Mouse (Mus musculus): ENCODE results near the gene Tmem43. TPM values are rescaled to one million over a fixed set of nuclear protein-coding genes. Genes with fewer than 3 reads are reported as not detected.
"Not testable (repeated sequence)": the region's sequence is repeated elsewhere in the genome, so short reads cannot be mapped to it uniquely, and the experiment has no call there.

The Tmem43 gene
- polyA plus RNA-seq, 1 experiment from 2014 or later: 50.4 TPM

DNA sequence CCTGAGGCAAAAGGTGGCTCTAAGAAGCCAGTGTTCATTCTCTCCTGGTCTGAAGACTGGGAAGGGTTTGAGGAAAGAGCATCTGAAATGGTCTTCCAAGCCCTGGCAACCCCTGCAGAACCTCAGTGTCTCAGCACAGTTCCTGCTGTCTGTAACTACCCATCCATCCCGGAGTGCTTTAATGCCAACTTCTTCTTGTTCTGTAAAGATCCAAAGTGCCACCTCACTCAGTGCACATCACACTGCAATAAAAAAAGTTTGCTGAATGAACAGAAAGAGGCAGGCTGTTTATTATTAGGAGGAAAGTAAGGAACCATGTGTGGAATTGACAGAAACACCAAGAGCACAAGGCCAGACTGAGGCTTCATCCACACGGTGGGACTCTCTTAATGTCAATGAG, 2.8 kb upstream of the Tmem43 start:
- Histone ChIP-seq H3K9ac (no peak overlapping the region), H3K27me3 (no peaks in the 10 kb centered on the region), H3K27ac (replicated peaks) (no peak overlapping the region), H3K9me3 (no peaks in the 10 kb centered on the region), H3K4me2 (no peak overlapping the region), H3K36me3 (peaks cover 18% of the 10 kb centered on the region), H3K4me1 (replicated peaks) (peaks cover 30% of the 10 kb centered on the region), H3K4me3 (no peak overlapping the region)
- WGBS: 84% methylated on average over 2 of the region's 2 CpGs
- ATAC-seq (ENCODE audit: low FRiP score, low read depth): no peak

DNA sequence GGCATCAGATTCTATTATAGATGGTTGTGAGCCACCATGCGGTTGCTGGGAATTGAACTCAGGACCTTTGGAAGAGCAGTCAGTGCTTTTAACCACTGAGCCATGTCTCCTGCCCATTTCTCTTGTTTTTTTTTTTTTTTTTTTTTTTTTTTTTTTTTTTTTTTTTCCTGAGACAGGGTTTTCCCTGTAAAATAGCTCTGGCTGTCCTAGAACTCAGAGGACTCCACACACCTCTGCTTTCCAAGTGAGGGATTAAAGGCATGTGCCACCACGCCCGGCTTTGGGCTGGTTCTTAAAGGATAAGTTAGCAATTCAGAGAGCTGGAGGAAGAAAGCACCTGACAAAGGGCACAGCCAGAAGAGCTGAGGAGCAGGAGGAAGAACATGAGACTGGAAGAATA, 2.1 kb upstream of the Tmem43 start:
- not testable (repeated sequence) for H3K4me3 ChIP-seq; H3K27me3 ChIP-seq; H3K27ac ChIP-seq (replicated peaks); H3K9ac ChIP-seq; H3K9me3 ChIP-seq; ATAC-seq (ENCODE audit: low FRiP score, low read depth)
- WGBS: 94% methylated on average over 3 of the region's 3 CpGs
- H3K4me1 ChIP-seq (replicated peaks): peaks cover 30% of the 10 kb centered on the region
- peaks cover 13% of the 10 kb centered on the region for H3K36me3 ChIP-seq
- H3K4me2 ChIP-seq: peak overlapping the region; percentile 62; the same call in 1 of the 2 replicates

DNA sequence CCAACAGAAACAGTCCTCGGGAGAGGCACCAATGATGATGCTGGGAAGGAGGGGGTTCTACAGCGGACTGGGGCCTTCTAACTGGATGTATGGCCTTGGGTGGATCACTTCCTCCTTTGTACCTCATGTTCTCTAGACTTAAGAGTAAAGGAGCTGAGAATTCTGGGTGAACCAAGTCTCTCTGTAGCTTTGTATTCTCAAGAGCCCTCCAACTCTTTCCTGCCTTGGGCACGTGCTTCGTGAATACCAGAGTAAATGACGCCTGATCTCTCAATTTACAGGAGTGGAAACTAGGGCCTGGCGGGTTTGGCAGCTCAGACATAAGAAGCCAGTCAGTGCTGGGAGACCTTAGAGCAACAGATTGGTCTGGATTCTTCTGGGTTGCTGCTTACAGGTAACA, 1.2 kb upstream of the Tmem43 start:
- Histone ChIP-seq H3K36me3 (peaks cover 8% of the 10 kb centered on the region), H3K9me3 (no peaks in the 10 kb centered on the region), H3K27ac (replicated peaks) (peak overlapping the region; percentile 80; the same call in 1 of the 2 replicates), H3K9ac (peak overlapping the region; percentile 73), H3K4me2 (peak overlapping the region; percentile 62), H3K4me1 (replicated peaks) (peaks cover 30% of the 10 kb centered on the region), H3K27me3 (no peaks in the 10 kb centered on the region), H3K4me3 (peak overlapping the region; percentile 77)
- 41% methylated on average over 6 of the region's 6 CpGs for WGBS
- no peak for ATAC-seq (ENCODE audit: low FRiP score, low read depth)

DNA sequence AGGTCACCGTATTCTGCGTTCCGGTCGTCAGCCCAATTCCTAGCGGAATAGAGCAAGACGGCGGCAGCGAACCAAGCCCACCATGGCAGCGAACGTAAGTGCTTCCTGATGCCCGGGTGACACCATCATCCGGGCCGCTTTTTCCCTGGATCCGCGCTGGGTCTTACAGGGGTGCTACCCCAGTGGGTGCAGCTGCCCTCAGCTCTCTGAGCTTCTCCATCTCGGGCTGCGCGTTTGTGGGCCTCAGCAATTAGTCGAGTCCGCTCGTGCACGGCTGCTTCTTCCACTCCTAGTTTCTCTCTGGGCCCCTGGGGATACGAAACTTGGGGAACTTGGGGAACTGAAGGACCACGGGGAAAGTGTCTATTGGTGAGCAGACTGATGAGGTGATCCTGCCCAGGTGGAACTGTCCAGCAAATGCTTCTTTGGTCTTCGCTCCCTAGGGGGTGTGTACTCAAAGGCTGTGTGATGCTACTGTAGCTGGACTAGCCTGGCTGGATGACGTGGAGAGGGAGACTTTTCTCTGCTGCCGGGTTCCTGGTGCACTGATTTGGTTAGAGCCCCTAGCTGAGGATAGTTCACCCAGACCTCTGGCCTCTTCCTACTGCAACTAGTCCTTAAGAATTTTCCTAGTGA, 420 bp downstream of the Tmem43 start:
- H3K4me2 ChIP-seq: peak overlapping the region; percentile 82
- peak; percentile 45 for ATAC-seq (ENCODE audit: low FRiP score, low read depth)
- WGBS: under 1% methylated on average over 27 of the region's 27 CpGs
- H3K27me3 ChIP-seq: no peaks in the 10 kb centered on the region
- no peaks in the 10 kb centered on the region for H3K9me3 ChIP-seq
- H3K9ac ChIP-seq: peak overlapping the region; percentile 74
- peak overlapping the region; percentile 77 for H3K4me3 ChIP-seq
- H3K36me3 ChIP-seq: peaks cover 21% of the 10 kb centered on the region
- peaks cover 30% of the 10 kb centered on the region for H3K4me1 ChIP-seq (replicated peaks)
- H3K27ac ChIP-seq (replicated peaks): peak overlapping the region; percentile 66

DNA sequence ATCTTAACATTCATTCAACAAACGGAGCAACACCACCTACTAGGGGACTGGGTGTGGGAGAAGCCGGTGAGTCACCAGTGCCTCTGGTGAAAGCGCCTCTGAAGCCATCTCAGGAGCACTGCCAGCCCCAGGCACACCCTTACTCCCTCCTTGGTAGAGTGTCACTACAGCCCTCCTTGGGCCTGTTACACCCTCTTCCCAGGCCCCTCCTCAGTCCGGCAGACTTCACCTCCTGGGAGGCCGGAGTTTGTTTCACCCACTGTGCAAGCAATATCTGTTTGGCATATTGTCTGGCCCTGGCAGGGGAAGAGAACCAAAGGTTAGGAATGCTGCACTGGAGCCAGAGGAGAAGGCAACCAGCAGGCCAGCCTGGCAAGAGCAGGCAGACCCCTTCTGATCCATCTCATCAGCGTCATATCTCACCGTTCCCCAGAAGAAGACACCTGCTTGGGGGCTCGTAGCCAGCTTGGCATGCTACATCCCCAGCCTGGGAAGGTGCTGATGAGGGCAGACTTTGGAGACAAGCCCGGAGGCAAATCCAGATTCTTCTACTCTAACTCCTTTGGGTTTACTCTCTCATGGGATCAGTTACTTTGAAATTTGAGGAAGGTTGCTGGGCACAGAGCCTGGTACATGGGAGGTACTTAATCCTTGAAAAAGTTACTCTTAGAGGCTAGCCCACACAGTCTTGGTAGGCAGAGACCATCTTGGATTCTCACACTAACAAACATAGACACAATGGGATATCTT, 1.1 kb downstream of the Tmem43 start:
- H3K36me3 ChIP-seq: peaks cover 27% of the 10 kb centered on the region
- peak overlapping the region; percentile 82 for H3K4me2 ChIP-seq
- no peak overlapping the region for H3K27ac ChIP-seq (replicated peaks)
- peaks cover 30% of the 10 kb centered on the region for H3K4me1 ChIP-seq (replicated peaks)
- no peaks in the 10 kb centered on the region for H3K9me3 ChIP-seq
- 54% methylated on average over 9 of the region's 9 CpGs for WGBS
- H3K27me3 ChIP-seq: no peaks in the 10 kb centered on the region
- no peak for ATAC-seq (ENCODE audit: low FRiP score, low read depth)
- H3K9ac ChIP-seq: peak overlapping the region; percentile 74
- H3K4me3 ChIP-seq: peak overlapping the region; percentile 77

DNA sequence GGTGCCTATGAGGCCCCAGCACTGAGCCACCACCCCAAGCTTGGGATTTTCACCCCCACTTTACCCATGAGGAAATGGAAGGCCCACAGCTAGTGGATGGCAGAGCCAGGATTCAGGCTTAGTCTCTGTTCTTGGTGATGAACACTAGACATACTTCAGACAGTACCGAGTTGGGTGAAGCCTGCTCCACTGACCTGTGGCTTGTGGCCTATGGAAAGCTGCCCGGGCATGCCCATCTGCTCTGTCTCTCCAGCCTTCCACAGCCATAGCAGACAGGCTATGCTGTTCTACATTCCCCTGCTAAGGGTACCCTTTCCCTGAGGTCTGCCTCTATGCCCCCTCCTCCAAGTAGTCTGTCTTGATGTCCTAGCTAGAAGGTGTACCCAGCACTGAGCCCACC, 3.0 kb downstream of the Tmem43 start:
- no peak overlapping the region for H3K27ac ChIP-seq (replicated peaks)
- no peaks in the 10 kb centered on the region for H3K9me3 ChIP-seq
- peaks cover 24% of the 10 kb centered on the region for H3K4me1 ChIP-seq (replicated peaks)
- no peak overlapping the region for H3K4me3 ChIP-seq
- ATAC-seq (ENCODE audit: low FRiP score, low read depth): no peak
- H3K27me3 ChIP-seq: no peaks in the 10 kb centered on the region
- H3K36me3 ChIP-seq: peaks cover 45% of the 10 kb centered on the region
- H3K4me2 ChIP-seq: no peak overlapping the region
- H3K9ac ChIP-seq: no peak overlapping the region
- 100% methylated on average over 2 of the region's 2 CpGs for WGBS

DNA sequence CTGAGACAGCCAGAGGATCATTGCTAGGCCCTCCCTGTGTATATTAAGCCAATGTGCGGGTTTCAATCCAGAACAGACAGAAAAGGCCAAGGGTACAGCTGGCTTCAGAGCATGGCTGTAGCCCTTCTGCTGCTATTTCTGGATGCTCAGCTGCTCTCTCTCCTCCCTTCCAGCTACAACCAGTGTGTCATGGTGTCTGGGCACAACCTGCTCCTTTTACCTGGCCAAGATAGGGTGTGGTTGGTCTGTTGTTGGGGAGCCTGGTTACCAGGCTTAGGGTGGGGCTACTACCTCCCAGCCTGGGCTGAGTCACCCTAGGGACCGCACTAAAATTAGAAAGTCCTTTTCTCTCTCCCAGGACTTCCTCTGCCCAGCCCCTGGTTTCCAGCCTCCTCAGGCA, 9.9 kb downstream of the Tmem43 start:
- no peak overlapping the region for H3K4me2 ChIP-seq

DNA sequence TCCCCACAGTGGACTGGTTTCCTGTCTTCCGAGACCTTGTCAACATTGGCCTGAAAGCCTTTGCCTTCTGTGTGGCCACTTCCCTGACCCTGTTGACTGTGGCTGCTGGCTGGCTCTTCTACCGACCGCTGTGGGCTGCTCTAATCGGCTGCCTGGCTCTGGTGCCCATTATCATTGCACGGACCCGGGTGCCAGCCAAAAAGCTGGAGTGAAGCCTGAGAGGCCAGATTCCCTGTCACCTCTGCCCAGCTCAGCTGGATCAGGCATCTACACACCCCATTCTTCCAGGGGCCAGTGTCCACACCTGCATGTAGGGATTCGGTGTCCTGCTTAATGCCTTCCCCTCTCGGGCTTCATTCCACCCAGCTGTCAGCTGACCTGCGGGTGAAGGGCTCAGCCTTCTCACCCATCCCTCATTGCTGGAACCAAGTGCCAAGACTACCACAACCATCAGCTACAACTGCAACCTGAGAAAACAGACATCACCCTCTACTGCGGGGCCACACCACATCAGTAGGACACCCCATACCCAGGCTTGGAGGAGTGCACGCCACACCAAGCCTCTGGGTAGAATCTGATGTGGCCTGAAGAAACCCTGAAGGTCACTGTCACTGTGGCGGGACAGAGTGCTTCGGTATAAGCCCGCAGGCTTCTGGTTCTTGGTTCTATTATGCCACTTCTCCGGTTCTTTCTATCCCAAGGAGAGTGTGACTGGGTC, 13.4 kb downstream of the Tmem43 start:
- Histone ChIP-seq H3K36me3 (peaks cover 86% of the 10 kb centered on the region), H3K27me3 (no peaks in the 10 kb centered on the region), H3K9me3 (no peaks in the 10 kb centered on the region), H3K9ac (no peak overlapping the region), H3K4me3 (no peak overlapping the region), H3K4me1 (replicated peaks) (no peaks in the 10 kb centered on the region), H3K27ac (replicated peaks) (no peak overlapping the region), H3K4me2 (no peak overlapping the region)
- no peak for ATAC-seq (ENCODE audit: low FRiP score, low read depth)
- 95% methylated on average over 15 of the region's 15 CpGs for WGBS

More for the DNA sequence above, 9.9 kb downstream of the Tmem43 start:
- Histone ChIP-seq H3K9me3 (no peaks in the 10 kb centered on the region), H3K36me3 (peaks cover 89% of the 10 kb centered on the region), H3K27me3 (no peaks in the 10 kb centered on the region), H3K4me1 (replicated peaks) (no peaks in the 10 kb centered on the region), H3K4me3 (no peak overlapping the region), H3K9ac (no peak overlapping the region), H3K27ac (replicated peaks) (no peak overlapping the region)
- no peak for ATAC-seq (ENCODE audit: low FRiP score, low read depth)
- 100% methylated on average over 2 of the region's 2 CpGs for WGBS

DNA sequence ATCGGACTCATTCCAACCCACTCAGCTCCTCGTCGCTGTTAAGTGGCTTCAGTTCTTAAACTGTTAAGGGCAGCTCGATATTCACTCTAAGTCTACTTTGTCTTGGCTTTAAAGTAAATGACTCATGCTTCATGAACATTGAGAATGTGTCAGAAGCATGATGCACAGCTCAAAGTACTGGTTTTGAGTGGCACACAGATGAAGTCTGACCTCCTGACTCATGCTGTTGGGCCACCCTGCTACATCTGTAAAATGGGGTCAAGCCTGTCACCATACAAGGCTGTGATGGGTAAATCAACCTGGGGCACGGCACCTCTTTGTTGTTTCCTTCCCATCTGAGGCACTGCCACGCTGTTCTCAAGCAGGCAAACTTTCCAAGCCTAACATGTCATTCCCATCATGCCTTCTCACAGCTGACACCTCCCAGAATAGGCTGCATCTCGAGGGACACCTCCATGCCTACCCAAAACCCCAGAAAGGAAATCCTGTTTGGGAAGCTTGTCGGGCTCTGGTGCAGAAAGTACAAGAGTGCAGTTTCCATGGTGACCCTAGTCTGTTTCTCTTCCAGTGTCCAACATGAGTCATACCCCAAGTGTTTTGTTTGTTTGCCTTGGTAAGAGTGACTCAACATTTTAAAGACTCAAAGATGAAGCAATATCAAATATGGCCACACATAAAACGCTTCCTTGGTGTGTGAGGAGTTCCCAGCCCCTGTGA, 15.2 kb downstream of the Tmem43 start:
- Histone ChIP-seq H3K4me2 (no peak overlapping the region), H3K36me3 (peaks cover 71% of the 10 kb centered on the region), H3K27ac (replicated peaks) (no peak overlapping the region), H3K4me1 (replicated peaks) (no peaks in the 10 kb centered on the region), H3K4me3 (no peak overlapping the region), H3K9ac (0 out of 2 replicates have a peak overlapping the region, but pooled peaks have one; percentile 3), H3K27me3 (no peaks in the 10 kb centered on the region), H3K9me3 (no peaks in the 10 kb centered on the region)
- 83% methylated on average over 9 of the region's 9 CpGs for WGBS
- ATAC-seq (ENCODE audit: low FRiP score, low read depth): no peak

DNA sequence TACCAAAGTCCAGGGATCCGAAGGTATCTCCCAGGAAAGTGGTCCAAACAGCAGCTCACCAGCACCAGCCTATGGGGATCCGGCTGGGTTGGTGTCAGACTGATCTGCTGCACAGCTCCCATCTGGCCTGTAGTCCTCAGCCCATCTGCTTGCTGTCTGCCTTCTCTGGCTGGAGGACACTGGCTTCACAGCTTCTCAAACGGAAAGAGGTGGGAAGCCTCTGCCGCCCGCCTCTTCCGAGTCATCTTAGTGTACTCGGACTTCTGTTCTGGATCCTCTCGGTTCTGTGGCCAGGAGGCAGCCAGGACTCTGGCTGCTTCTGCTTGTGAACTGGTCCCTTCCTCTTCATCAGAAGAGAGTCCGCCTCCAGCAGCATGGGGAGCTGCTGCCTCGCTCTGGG, 16.4 kb downstream of the Tmem43 start:
- Histone ChIP-seq H3K9me3 (no peaks in the 10 kb centered on the region), H3K9ac (no peak overlapping the region), H3K4me3 (no peak overlapping the region), H3K36me3 (peaks cover 60% of the 10 kb centered on the region), H3K27me3 (no peaks in the 10 kb centered on the region), H3K27ac (replicated peaks) (0 out of 2 replicates have a peak overlapping the region, but pooled peaks have one; percentile 8), H3K4me2 (no peak overlapping the region), H3K4me1 (replicated peaks) (no peaks in the 10 kb centered on the region)
- no peak for ATAC-seq (ENCODE audit: low FRiP score, low read depth)
- 77% methylated on average over 10 of the region's 10 CpGs for WGBS

DNA sequence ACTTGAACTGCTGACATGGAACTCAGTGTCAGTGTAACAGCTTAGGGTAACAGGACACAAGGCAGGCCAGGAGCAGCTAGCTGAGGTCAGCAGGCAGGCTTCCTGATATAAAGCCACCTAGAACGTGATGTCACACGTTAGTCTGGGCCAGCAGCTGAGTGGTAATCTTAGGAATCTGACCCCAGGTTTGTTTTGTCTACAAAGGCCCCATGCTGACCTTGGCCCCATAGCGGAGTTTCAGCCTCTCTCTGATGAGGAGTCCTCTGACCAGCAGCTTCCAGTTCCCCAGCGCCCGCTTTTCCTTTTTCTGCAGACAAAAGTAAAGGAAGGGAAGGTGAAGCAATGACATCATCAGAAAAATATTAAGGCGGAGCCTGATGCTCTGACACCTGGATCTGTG, 17.5 kb downstream of the Tmem43 start:
- WGBS: 78% methylated on average over 6 of the region's 6 CpGs
- no peak overlapping the region for H3K4me3 ChIP-seq
- no peak overlapping the region for H3K9ac ChIP-seq
- no peak overlapping the region for H3K27ac ChIP-seq (replicated peaks)
- no peak for ATAC-seq (ENCODE audit: low FRiP score, low read depth)
- no peak overlapping the region for H3K4me2 ChIP-seq
- H3K4me1 ChIP-seq (replicated peaks): no peaks in the 10 kb centered on the region
- no peaks in the 10 kb centered on the region for H3K9me3 ChIP-seq
- H3K36me3 ChIP-seq: peaks cover 60% of the 10 kb centered on the region
- H3K27me3 ChIP-seq: no peaks in the 10 kb centered on the region
